Mouse (Mus musculus): ENCODE measurements around the gene Ispd. TPM values are rescaled to one million over a fixed set of nuclear protein-coding genes. Genes with fewer than 3 reads are reported as not detected.
A peak's percentile ranks its signal among the peaks of the same experiment; 100 is the strongest.

Ispd gene
- total RNA-seq, 2 experiments from 2014 or later: 10.1 to 13.6 TPM

DNA sequence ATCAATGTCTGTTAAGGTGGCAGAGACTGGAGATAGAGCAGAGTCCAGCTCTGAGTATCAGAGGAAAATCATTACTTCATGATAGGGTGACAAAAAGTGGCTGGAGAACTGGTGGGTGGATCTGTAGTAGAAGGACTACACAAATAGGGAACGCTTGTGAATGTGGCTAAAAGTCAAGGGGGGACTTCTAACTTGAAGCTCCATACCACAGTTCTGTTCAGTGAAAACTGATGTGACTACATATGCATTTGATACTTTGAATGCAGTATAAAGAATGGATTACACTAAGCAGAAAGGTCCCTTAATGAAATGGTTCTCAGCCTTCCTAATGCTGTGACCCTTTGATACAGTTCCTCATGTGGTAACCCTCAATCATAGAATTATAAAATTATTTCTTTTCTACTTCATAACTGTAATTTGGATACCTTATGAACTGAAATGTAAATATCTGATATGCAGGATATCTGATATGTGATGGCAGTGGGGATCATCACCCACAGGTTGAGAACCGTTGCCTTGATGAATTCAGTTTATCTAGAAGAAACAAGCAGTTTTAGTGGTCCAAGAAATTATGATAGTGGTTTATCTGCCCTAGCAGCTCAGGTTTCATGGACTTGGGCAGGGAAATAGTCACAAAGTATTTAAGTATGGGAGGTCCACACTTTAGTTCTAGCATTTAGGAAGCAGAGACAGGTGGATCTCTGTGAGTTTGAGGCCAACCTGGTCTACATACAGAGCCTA, 152.1 kb downstream of the Ispd start:
- intact Hi-C loops (cut with DNase I): no loop called here
- no peak for DNase-seq (ENCODE audit: low spot score in 2 of 2)

- DNase-seq (ENCODE audit: low spot score in 2 of 2): peak in 1 of 2 experiments; percentile 17
- intact Hi-C loops (cut with DNase I): no loop called here
Observed at GRCm38 (mm10) chr12:36534589-36534988, 153.3 kb downstream of the Ispd start.

DNA sequence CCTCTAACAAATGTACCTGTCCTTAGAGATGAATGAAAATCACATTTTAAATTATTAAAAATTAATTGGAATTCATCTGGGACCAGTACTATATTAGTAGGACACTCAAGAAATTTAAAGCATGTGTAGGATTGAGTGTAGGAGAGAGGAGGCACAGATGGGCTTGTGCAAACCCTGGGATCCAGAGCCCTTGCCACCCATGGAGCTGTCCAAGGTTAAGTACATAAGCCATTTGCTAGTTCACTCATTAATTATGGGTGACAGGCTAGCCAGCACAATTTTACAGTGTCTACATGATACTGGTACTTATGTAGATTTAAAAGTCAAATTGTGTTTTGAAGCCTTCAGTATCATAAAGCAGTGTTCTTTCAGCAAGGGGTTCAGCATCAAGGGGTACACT, 164.1 kb downstream of the Ispd start:
- intact Hi-C loops (cut with DNase I): no loop called here
- no peak for DNase-seq (ENCODE audit: low spot score in 2 of 2)

GRCm38 (mm10) chr12:36549474-36549873, 168.2 kb downstream of the Ispd start:
- intact Hi-C loops (cut with DNase I): no loop called here
- no peak for DNase-seq (ENCODE audit: low spot score in 2 of 2)

- no peak for DNase-seq (ENCODE audit: low spot score in 2 of 2)
Observed at GRCm38 (mm10) chr12:36554697-36555096, 173.4 kb downstream of the Ispd start.

GRCm38 (mm10) chr12:36564146-36564545, 182.9 kb downstream of the Ispd start:
- intact Hi-C loops (cut with DNase I): no loop called here
- DNase-seq (ENCODE audit: low spot score in 2 of 2): no peak

More at GRCm38 (mm10) chr12:36554697-36555096, 173.4 kb downstream of the Ispd start:
- intact Hi-C loops (cut with DNase I): no loop called here

GRCm38 (mm10) chr12:36566974-36567373, 185.7 kb downstream of the Ispd start:
- intact Hi-C loops (cut with DNase I): no loop called here
- no peak for DNase-seq (ENCODE audit: low spot score in 2 of 2)

- DNase-seq (ENCODE audit: low spot score in 2 of 2): no peak
- intact Hi-C loops (cut with DNase I): no loop called here
Observed at GRCm38 (mm10) chr12:36570414-36571095, 189.3 kb downstream of the Ispd start.

- DNase-seq (ENCODE audit: low spot score in 2 of 2): peak in 1 of 2 experiments; percentile 7
- intact Hi-C loops (cut with DNase I): no loop called here
Observed at GRCm38 (mm10) chr12:36584828-36585227, 203.6 kb downstream of the Ispd start.

DNA sequence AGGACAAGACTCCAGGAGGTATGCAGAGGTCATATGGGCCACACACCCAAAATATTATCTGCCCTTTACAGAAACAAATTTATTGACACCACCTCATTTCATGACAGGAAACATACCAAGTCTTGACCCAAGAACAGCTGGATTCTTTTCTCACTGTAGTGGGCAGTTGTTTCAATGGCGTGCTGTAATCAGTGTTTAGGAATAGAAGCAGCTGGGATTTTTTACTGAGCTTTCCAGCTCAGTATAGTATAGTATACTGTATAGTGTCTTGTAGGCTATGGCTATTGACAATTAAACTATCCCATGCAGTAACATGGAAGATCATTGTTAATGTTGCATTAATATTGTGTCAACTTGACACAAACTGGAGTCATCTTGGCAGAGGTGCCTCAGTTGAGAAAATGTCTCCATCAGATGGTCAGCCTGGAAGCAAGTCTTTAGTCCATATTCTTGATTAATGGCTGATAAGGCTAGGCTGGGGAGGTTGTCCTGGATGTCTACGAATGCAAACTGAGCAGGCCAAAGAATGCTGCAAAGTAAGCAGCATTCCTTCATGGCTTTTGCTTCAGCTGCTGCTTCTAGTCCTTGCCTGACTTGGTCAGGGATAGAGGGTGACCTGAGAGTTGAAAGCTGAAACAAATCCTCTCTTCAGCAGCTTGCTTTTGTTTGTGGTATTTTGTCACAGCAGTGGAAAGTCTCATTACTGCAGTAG, 216.4 kb downstream of the Ispd start:
- intact Hi-C loops (cut with DNase I): no loop called here
- DNase-seq (ENCODE audit: low spot score in 2 of 2): no peak

GRCm38 (mm10) chr12:36621960-36622736, 240.9 kb downstream of the Ispd start:
- no peak for DNase-seq (ENCODE audit: low spot score in 2 of 2)
- intact Hi-C loops (cut with DNase I): no loop called here

DNA sequence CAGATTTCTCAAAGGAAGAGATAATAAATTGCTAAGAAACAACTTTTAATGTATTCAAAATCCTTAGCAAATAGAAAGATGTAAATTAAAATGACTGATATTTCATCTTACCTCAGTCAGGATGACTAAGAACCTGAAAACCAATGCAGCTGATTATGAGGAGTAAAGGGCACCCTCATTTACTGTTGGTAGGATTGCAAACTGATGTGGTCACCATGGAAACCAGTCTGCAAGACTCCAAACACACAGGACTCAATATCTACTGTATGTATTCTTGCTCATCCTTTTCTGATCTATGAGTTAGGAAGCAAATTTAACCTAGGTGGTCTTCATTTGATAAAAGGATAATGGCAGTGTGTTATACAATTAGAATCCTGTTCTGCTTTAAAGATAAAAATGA, 246.0 kb downstream of the Ispd start:
- DNase-seq (ENCODE audit: low spot score in 2 of 2): no peak
- intact Hi-C loops (cut with DNase I): no loop called here

GRCm38 (mm10) chr12:36632427-36632826, 251.2 kb downstream of the Ispd start:
- DNase-seq (ENCODE audit: low spot score in 2 of 2): no peak
- intact Hi-C loops (cut with DNase I): no loop called here

DNA sequence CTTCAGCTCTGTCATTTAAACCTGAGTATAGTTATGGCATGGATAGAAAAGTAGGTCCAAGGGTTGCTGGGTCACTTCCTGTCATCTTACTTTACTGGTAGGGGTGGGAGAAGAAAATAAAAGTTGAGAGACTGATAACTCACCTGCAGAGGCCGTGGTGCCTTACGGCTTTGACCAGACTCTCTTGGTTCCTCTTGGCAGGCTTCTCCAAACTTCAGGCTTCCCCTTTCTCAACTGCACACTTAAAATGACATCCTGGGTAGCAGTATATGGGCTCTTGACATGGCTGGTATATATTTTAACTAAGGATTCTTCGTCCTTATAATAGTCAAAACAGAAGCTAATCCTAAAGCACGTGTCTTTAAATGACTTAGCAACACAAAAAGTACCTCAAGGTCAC, 266.3 kb downstream of the Ispd start:
- intact Hi-C loops (cut with DNase I): no loop called here
- DNase-seq (ENCODE audit: low spot score in 2 of 2): no peak

GRCm38 (mm10) chr12:36662496-36662895, 281.2 kb downstream of the Ispd start:
- intact Hi-C loops (cut with DNase I): no loop called here
- DNase-seq (ENCODE audit: low spot score in 2 of 2): peak; percentile 12 to 46

DNA sequence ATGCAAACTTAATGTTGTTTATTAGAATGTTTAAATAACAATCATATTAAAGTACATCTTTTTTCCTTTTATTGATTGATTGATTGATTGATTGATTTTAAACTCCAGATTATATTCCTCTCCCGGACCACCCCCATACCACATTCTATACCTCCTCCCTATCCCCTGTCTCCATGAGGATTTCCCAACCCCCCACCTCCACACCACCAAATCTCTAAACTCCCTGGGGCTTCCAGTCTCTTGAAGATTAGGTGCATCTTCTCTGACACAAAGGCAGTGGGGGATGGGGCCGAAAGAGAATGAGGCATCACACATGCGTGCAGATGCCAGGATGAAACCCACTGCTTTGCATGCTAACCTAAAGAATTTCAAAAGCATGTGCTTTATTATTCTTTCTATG, 283.5 kb downstream of the Ispd start:
- DNase-seq (ENCODE audit: low spot score in 2 of 2): no peak
- intact Hi-C loops (cut with DNase I): loop anchor here (5.0 kb wide), 1 partner anchor 767 kb away; no protein-coding TSS in a partner anchor

GRCm38 (mm10) chr12:36666771-36667170, 285.5 kb downstream of the Ispd start:
- DNase-seq (ENCODE audit: low spot score in 2 of 2): no peak
- intact Hi-C loops (cut with DNase I): loop anchor here (5.0 kb wide), 1 partner anchor 769 kb away; no protein-coding TSS in a partner anchor

DNA sequence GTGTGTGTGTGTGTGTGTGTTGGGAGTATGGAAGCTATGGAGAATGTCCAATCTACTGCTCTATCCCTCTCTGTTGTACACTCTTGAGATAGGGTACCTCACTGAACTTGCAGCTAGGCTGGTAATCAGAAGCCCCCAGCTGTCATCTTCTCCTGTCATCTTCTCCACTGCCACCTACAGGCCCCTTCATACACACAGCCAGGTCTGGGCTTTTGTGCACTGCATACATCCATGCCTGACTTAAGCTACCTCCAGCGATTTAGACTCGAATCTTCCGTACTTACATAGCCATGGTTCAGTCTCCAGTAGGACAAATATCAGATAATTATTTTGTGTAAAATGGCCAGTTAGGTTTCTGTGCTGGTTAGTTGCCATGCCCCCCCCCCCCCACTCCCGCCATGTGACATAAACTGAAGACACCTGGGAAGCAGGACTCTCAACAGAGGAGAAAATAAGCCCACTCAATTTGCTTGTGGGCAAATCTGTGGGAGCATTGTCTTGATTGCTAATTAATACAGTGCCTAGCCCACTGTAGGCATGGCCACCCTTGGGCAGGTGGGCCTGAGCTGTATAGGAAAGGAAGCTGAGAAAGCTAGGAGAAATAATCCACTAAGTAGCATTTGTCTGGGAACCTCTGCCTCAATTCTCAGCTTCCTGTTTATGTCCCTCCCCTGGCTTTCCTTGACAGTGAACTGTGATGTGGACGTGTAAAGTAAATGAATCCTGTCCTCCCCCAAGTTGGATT, 289.1 kb downstream of the Ispd start:
- intact Hi-C loops (cut with DNase I): loop anchor here (2.0 kb wide), 1 partner anchor 456 kb away; no protein-coding TSS in a partner anchor
- DNase-seq (ENCODE audit: low spot score in 2 of 2): no peak
